Mouse (Mus musculus): ENCODE results near the gene Ptgdr2. TPM values are rescaled to one million over a fixed set of nuclear protein-coding genes. Genes with fewer than 3 reads are reported as not detected.
A peak's percentile ranks its signal among the peaks of the same experiment; 100 is the strongest.

Ptgdr2 gene
- not detected in 2 replicates for polyA plus RNA-seq (2014; fragmentation: Nextera tagmentation; extraction: Ambion mirVana)

DNA sequence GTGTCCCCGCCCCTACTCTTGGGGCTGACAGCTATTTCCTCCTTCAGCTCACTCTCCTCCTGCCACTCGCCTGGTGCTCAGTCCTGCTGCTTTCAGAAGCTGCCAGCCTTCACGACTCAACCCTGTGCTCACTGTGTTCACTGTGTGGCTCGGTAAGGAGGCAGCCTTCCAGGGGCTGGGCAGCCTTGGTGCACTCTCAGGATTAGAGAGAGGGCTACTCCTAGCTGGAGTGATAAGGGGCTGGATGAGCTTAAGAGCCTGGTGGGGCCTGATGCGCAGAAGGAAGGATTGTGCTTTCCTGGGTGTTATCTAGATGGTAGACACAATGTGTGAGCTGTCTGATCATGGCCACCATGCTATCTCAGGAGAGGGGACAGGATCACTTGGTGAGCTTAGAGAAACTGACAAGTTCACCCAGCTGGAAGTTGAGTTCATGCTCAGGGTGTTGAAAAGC lies at the start of gene Ptgdr2:
Gene Ptgdr2 (plus strand): TSS at position 51 of the 454 bp plus-strand sequence.
- 54% methylated on average over 5 of the region's 5 CpGs for WGBS

GRCm38 (mm10) chr19:10892201-10892600 lies 44.8 kb upstream of the Ptgdr2 start:
- Histone ChIP-seq H3K4me1 (ENCODE audit: control insufficient read depth, insufficient read depth, low read length) (no peaks in the 10 kb centered on the region), H3K9ac (replicated peaks; ENCODE audit: low read length) (no peak overlapping the region), H3K27me3 (ENCODE audit: control insufficient read depth, insufficient read depth, low read length) (no peaks in the 10 kb centered on the region), H3K9me3 (replicated peaks; ENCODE audit: control insufficient read depth, low read length) (no peaks in the 10 kb centered on the region), H3K4me3 (ENCODE audit: low read depth, low read length) (no peak overlapping the region), H3K27ac (replicated peaks; ENCODE audit: low read depth, low read length) (no peak overlapping the region), H3K4me2 (ENCODE audit: low read depth, low read length) (no peak overlapping the region), H3K36me3 (replicated peaks; ENCODE audit: control insufficient read depth, insufficient read depth, low read depth, low read length) (no peaks in the 10 kb centered on the region)
- DNase-seq (ENCODE audit: low spot score) (no peak), ATAC-seq (replicated peaks; ENCODE audit: insufficient number of reproducible peaks, low FRiP score, low TSS enrichment, low read depth) (no peak)
- 88% methylated on average over 3 of the region's 3 CpGs for WGBS

More for the DNA sequence above, at the start of gene Ptgdr2:
- ATAC-seq (replicated peaks; ENCODE audit: insufficient number of reproducible peaks, low FRiP score, low TSS enrichment, low read depth) (no peak), DNase-seq (ENCODE audit: low spot score) (no peak)
- H3K9me3 ChIP-seq (replicated peaks; ENCODE audit: control insufficient read depth, low read length): no peaks in the 10 kb centered on the region
- no peaks in the 10 kb centered on the region; the same call in 1 of the 2 replicates for H3K4me1 ChIP-seq (ENCODE audit: control insufficient read depth, insufficient read depth, low read length)
- H3K4me2 ChIP-seq (ENCODE audit: low read depth, low read length): no peak within 1 kb of the TSS
- no peaks in the 10 kb centered on the region for H3K27me3 ChIP-seq (ENCODE audit: control insufficient read depth, insufficient read depth, low read length)
- no peak within 1 kb of the TSS for H3K4me3 ChIP-seq (ENCODE audit: low read depth, low read length)
- H3K27ac ChIP-seq (replicated peaks; ENCODE audit: low read depth, low read length): no peak within 1 kb of the TSS
- H3K9ac ChIP-seq (replicated peaks; ENCODE audit: low read length): no peak within 1 kb of the TSS
- H3K36me3 ChIP-seq (replicated peaks; ENCODE audit: control insufficient read depth, insufficient read depth, low read depth, low read length): no peaks in the 10 kb centered on the region

DNA sequence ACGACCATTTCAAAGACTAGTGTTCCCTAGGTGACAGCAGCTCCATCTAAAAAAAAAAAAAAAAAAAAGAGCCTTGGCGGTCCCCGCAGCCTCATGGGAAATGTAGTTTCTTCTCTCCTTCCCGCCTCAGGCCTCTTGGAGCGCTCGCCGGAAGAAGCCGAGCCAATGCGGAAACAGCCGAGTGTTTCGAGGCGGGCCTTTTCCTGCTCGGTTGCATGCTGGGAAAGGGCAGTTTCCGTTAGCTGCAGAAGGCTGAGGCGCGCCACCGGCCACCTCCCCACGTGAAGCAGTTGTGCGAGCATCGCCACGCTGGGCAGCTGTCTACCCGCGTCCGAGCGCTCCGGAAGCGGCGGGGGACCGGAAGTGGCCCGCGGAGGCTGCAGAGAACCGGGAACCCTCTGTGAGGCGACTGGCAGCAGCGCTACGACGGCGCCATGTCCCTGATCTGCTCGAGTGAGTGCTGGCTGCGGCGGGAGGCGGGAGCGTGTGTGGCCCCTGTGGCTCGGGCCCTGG lies 41.9 kb upstream of the Ptgdr2 start, which contains the start of gene Prpf19:
Gene Prpf19 (plus strand): TSS at position 216 of the 513 bp plus-strand sequence.
- H3K9me3 ChIP-seq (replicated peaks; ENCODE audit: control insufficient read depth, low read length): no peaks in the 10 kb centered on the region
- H3K4me1 ChIP-seq (ENCODE audit: control insufficient read depth, insufficient read depth, low read length): no peaks in the 10 kb centered on the region
- WGBS: under 1% methylated on average over 43 of the region's 43 CpGs
- H3K4me2 ChIP-seq (ENCODE audit: low read depth, low read length): peak within 1 kb of the TSS; percentile 68
- peak within 1 kb of the TSS; percentile 82 for H3K27ac ChIP-seq (replicated peaks; ENCODE audit: low read depth, low read length)
- DNase-seq (ENCODE audit: low spot score) (peak; percentile 99), ATAC-seq (replicated peaks; ENCODE audit: insufficient number of reproducible peaks, low FRiP score, low TSS enrichment, low read depth) (peak; percentile 92)
- peak within 1 kb of the TSS; percentile 87 for H3K4me3 ChIP-seq (ENCODE audit: low read depth, low read length)
- H3K36me3 ChIP-seq (replicated peaks; ENCODE audit: control insufficient read depth, insufficient read depth, low read depth, low read length): no peaks in the 10 kb centered on the region; the same call in 1 of the 2 replicates
- no peaks in the 10 kb centered on the region for H3K27me3 ChIP-seq (ENCODE audit: control insufficient read depth, insufficient read depth, low read length)
- H3K9ac ChIP-seq (replicated peaks; ENCODE audit: low read length): peak within 1 kb of the TSS; percentile 91

DNA sequence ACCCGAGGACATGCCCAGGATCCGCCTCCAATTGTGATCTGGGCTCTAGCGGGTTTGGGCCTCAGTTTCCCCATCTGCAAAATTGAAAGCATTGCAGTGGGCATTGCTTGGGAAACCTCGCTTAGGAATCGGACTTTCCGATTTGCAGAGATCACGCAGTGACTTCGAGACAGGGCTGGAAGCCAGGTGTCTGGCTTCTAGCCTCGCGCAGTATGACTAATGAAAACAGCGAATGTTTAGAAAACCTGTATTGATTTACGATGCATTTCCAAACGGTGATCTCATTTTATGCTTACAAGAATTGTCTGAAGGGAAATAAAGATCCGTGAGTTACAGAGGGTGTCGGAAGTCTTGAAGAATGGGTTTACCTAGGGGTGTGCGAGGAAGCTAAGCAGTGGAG lies 41.3 kb upstream of the Ptgdr2 start:
- peak overlapping the region; percentile 87 for H3K4me3 ChIP-seq (ENCODE audit: low read depth, low read length)
- H3K27me3 ChIP-seq (ENCODE audit: control insufficient read depth, insufficient read depth, low read length): no peaks in the 10 kb centered on the region
- H3K9ac ChIP-seq (replicated peaks; ENCODE audit: low read length): peak overlapping the region; percentile 91
- 2% methylated on average over 16 of the region's 16 CpGs for WGBS
- DNase-seq (ENCODE audit: low spot score) (no peak), ATAC-seq (replicated peaks; ENCODE audit: insufficient number of reproducible peaks, low FRiP score, low TSS enrichment, low read depth) (no peak)
- no peaks in the 10 kb centered on the region for H3K9me3 ChIP-seq (replicated peaks; ENCODE audit: control insufficient read depth, low read length)
- no peaks in the 10 kb centered on the region for H3K4me1 ChIP-seq (ENCODE audit: control insufficient read depth, insufficient read depth, low read length)
- peaks cover 4% of the 10 kb centered on the region for H3K36me3 ChIP-seq (replicated peaks; ENCODE audit: control insufficient read depth, insufficient read depth, low read depth, low read length)
- peak overlapping the region; percentile 82 for H3K27ac ChIP-seq (replicated peaks; ENCODE audit: low read depth, low read length)
- H3K4me2 ChIP-seq (ENCODE audit: low read depth, low read length): peak overlapping the region; percentile 68

- H3K4me2 ChIP-seq (ENCODE audit: low read depth, low read length): no peak overlapping the region
- H3K36me3 ChIP-seq (replicated peaks; ENCODE audit: control insufficient read depth, insufficient read depth, low read depth, low read length): peaks cover 7% of the 10 kb centered on the region
- WGBS: 84% methylated on average over 7 of the region's 7 CpGs
- H3K9ac ChIP-seq (replicated peaks; ENCODE audit: low read length): no peak overlapping the region
- ATAC-seq (replicated peaks; ENCODE audit: insufficient number of reproducible peaks, low FRiP score, low TSS enrichment, low read depth) (no peak), DNase-seq (ENCODE audit: low spot score) (no peak)
- no peak overlapping the region for H3K27ac ChIP-seq (replicated peaks; ENCODE audit: low read depth, low read length)
- H3K27me3 ChIP-seq (ENCODE audit: control insufficient read depth, insufficient read depth, low read length): no peaks in the 10 kb centered on the region
- no peaks in the 10 kb centered on the region for H3K9me3 ChIP-seq (replicated peaks; ENCODE audit: control insufficient read depth, low read length)
- H3K4me3 ChIP-seq (ENCODE audit: low read depth, low read length): no peak overlapping the region
- no peaks in the 10 kb centered on the region for H3K4me1 ChIP-seq (ENCODE audit: control insufficient read depth, insufficient read depth, low read length)
Observed at GRCm38 (mm10) chr19:10896849-10897248, 40.1 kb upstream of the Ptgdr2 start.

DNA sequence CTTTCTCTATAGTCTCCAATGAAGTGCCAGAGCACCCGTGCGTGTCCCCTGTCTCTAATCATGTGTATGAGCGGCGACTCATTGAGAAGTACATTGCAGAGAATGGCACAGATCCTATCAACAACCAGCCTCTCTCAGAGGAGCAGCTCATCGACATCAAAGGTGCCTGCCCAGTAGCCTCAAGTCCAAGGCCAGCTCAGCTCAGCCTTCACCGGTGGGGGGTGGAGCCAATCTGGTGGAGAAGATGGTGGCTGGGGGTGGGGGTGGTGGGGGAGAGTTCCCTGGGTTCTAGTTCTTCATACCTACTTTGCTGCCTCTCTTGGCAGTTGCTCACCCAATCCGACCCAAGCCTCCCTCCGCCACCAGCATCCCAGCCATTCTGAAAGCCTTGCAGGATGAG lies 39.5 kb upstream of the Ptgdr2 start:
- DNase-seq (ENCODE audit: low spot score) (no peak), ATAC-seq (replicated peaks; ENCODE audit: insufficient number of reproducible peaks, low FRiP score, low TSS enrichment, low read depth) (no peak)
- H3K36me3 ChIP-seq (replicated peaks; ENCODE audit: control insufficient read depth, insufficient read depth, low read depth, low read length): peaks cover 10% of the 10 kb centered on the region
- no peaks in the 10 kb centered on the region for H3K9me3 ChIP-seq (replicated peaks; ENCODE audit: control insufficient read depth, low read length)
- H3K27me3 ChIP-seq (ENCODE audit: control insufficient read depth, insufficient read depth, low read length): no peaks in the 10 kb centered on the region
- no peak overlapping the region for H3K27ac ChIP-seq (replicated peaks; ENCODE audit: low read depth, low read length)
- H3K4me1 ChIP-seq (ENCODE audit: control insufficient read depth, insufficient read depth, low read length): no peaks in the 10 kb centered on the region
- H3K4me2 ChIP-seq (ENCODE audit: low read depth, low read length): no peak overlapping the region
- WGBS: 88% methylated on average over 8 of the region's 8 CpGs
- H3K4me3 ChIP-seq (ENCODE audit: low read depth, low read length): no peak overlapping the region
- no peak overlapping the region for H3K9ac ChIP-seq (replicated peaks; ENCODE audit: low read length)

- Histone ChIP-seq H3K9ac (replicated peaks; ENCODE audit: low read length) (no peak overlapping the region), H3K27ac (replicated peaks; ENCODE audit: low read depth, low read length) (no peak overlapping the region), H3K36me3 (replicated peaks; ENCODE audit: control insufficient read depth, insufficient read depth, low read depth, low read length) (peaks cover 19% of the 10 kb centered on the region), H3K4me1 (ENCODE audit: control insufficient read depth, insufficient read depth, low read length) (no peaks in the 10 kb centered on the region), H3K4me2 (ENCODE audit: low read depth, low read length) (no peak overlapping the region), H3K4me3 (ENCODE audit: low read depth, low read length) (no peak overlapping the region), H3K9me3 (replicated peaks; ENCODE audit: control insufficient read depth, low read length) (no peaks in the 10 kb centered on the region), H3K27me3 (ENCODE audit: control insufficient read depth, insufficient read depth, low read length) (no peaks in the 10 kb centered on the region)
- no peak for DNase-seq (ENCODE audit: low spot score)
- no peak for ATAC-seq (replicated peaks; ENCODE audit: insufficient number of reproducible peaks, low FRiP score, low TSS enrichment, low read depth)
- 88% methylated on average over 6 of the region's 6 CpGs for WGBS
Observed at GRCm38 (mm10) chr19:10900315-10900714, 36.6 kb upstream of the Ptgdr2 start.

DNA sequence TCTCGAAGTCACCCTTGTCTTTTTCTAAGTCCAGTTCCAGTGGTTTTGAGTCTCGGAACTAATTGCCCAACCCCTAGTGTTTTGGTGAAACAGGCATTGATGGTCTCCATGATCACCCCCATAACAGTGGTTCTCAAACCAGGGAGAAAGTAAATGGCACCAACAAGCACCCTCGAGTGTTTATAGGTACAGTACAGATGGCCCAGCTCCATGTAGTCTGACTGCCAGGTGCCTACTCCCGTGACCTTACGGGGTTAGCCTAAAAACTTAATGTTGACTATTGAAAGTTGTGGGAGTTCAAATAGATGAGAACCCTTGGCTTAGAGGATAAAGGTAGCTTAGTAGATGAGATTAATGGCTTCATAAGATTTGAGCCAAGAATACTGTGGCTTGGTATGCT lies 35.9 kb upstream of the Ptgdr2 start:
- 96% methylated on average over 5 of the region's 5 CpGs for WGBS
- H3K9me3 ChIP-seq (replicated peaks; ENCODE audit: control insufficient read depth, low read length): no peaks in the 10 kb centered on the region
- no peak overlapping the region for H3K4me3 ChIP-seq (ENCODE audit: low read depth, low read length)
- no peak overlapping the region for H3K9ac ChIP-seq (replicated peaks; ENCODE audit: low read length)
- H3K4me1 ChIP-seq (ENCODE audit: control insufficient read depth, insufficient read depth, low read length): no peaks in the 10 kb centered on the region
- H3K27me3 ChIP-seq (ENCODE audit: control insufficient read depth, insufficient read depth, low read length): no peaks in the 10 kb centered on the region
- no peak for ATAC-seq (replicated peaks; ENCODE audit: insufficient number of reproducible peaks, low FRiP score, low TSS enrichment, low read depth)
- H3K36me3 ChIP-seq (replicated peaks; ENCODE audit: control insufficient read depth, insufficient read depth, low read depth, low read length): peaks cover 23% of the 10 kb centered on the region
- H3K4me2 ChIP-seq (ENCODE audit: low read depth, low read length): no peak overlapping the region
- no peak overlapping the region for H3K27ac ChIP-seq (replicated peaks; ENCODE audit: low read depth, low read length)
- no peak for DNase-seq (ENCODE audit: low spot score)
